Mouse (Mus musculus) testis, postnatal 10 days (tissue): Measurements from ENCODE around the gene Tmem45a.
"Not testable (repeated sequence)": the region's sequence is repeated elsewhere in the genome, so short reads cannot be mapped to it uniquely, and the experiment has no call there.

Source experiments
- DNase-seq: peaks from one replicate; pipeline ENCODE4 v3.0.0; 2021; ENCODE audit warnings: low spot score

The Tmem45a gene

DNA sequence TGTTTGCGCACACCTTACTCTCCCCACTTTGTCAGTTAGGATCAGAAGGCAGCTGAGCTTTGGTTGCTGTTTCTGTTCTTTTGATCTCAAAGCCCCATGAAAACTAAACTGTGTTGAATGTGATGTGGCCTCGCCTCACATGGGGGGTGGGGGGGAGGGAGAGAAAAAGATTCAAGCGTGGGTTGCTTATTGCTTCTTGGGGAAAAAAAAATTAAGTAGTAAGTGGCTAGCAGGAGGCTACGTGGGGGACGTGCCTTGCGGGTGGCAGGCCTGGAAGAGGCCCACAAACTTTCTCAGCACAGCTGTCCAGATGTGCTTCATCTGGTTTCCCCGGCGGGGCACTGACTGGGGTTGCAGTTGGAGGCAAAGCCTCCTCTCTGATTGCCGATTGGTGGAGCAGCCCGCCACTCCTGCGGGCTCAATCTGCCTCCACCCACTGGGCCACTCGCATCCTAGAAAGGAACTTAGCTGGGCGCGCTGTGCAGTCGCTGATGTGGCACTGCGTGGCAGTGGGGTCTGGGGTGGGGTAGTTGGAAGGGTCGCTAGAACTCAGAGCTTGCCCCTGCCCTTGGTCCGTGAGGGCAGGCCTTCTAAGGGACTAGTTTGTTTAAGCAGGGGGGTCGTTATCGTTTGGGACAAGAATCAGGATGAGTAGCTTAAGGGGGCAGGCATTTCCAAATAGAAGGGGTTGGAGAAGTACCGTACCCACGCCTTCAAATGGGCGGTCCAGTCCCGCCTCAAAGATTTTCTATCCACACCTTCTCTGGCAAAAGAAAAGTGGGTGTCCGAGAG is at the start of gene Tmem45a:
Tmem45a (minus strand) TSS at position 343 of the 792 bp plus-strand sequence.
- peak; percentile 94 for DNase-seq

DNA sequence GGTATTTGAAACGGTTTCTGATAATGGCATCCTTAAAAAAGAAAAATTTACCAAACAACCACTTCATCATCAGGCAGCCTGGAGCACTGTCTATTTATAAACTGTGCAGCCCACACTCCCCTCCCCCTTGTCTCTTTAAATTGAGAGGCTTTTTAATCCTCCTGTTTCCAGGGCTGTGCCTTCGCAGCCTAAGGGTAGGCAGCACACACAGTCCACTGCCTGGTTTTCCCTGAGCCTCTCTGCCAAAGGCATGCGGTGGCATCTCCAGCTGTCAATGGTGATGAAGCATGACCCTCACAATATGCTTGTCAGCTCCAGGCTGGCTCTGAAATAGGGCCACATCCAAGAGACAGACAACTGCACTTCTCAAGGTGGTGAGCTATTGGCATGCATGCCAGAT is 42.1 kb upstream of the Tmem45a start, which contains the start of gene Lnp1:
Lnp1 (minus strand) TSS at position 39 of the 400 bp plus-strand sequence.
- no peak for DNase-seq

DNA sequence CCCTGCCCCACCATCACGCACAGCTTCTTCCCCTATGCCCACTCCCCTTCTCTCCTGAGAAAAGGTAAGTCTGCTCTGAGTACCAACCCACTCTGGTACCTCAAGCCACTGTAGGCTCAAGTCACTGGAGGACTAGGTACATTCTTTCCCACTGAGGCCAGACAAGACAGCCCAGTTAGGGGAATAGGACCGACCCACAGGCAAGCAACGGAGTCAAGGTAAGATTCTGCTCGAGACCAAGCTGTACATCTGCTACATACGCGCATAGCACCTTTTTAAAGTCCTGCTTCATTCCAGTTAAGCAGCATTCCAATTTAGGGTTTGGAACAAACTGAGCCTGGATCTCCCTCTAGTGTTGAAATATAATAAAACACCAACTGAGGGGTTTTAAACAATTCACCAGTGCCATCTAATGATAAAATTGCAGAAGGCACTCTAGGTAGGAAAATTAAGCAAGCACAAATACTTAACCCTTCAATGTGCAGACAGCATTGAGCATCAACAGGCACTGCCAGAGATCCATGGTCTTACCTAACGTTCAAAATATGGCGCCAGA is 34.2 kb upstream of the Tmem45a start:
- DNase-seq, result no peak

DNA sequence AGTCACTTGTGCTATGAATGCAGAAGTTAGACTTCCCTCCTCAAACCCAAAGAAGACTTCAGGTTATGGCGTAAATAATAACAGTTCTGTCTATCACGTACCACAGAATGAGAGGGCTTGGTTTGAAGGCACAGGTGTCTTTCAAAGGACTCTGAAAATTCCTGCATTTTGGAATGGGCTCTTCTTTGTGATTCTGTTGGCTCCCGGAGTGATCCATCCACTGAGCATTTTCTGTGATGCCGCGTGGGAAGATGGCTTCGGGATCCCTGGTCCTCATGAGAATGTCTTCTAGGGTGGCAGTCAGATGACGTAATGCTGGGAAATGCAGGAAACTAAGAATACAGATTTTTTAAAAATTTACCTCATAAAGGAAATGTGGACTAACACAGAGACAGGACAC is 31.3 kb upstream of the Tmem45a start:
- no peak for DNase-seq

DNA sequence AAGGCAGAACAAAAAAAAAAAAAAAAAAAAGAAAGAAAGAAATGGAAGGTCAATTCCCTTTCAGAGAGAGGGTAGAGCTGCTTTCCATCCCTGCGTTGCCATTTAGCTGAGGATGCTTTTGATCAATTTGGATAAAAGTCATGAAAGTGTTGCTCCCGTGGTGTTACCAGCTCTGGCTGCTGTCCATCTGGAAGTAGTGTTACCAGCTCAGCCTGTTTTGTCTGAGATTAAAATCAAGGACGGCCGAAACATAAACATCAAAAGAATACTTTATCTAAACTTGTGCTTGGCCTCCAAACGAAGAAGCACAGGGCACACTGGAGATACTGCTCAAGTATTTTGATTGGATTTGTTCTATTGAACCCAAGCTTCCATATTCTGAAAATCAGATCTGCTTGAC is 23.0 kb upstream of the Tmem45a start:
- no peak for DNase-seq

DNA sequence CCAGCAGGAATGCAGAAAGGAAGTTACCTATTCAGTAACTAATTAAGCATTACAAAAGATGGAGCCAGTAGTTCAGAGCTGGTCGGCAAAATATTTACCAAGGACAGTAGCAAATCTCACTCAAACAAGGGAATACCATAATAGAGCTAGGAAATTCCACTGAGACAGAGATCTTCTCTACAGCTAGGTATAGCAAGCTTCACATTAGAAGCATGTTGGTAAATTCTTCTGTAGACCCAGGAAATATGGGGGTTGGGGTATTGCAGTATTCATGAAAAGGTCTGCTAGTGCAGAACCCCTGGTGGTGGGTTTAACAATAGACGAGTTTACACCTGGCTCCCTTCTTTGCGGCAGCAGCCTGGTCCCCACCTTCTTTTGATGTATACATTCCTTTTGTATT is 16.2 kb upstream of the Tmem45a start:
- DNase-seq, result not testable (repeated sequence)

DNA sequence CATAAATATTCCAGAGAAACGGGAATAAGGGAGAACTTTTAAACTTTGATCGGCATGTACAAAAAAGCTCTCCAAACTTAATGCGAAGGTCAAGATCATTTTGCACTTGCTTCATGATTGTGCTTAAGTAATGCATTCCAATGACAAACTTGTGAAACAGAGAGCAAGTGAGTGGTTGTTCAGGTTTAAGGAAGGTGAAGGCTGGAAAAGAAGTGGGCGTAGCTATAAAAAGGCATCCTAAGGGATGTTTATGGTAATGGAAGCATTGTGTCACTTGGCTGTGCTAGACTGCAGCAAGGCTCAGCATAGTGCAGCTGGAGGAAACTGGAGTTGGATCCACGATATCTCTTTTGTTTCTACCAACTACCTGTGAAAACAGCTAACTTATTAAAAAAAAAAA is 5.6 kb upstream of the Tmem45a start:
- no peak for DNase-seq

DNA sequence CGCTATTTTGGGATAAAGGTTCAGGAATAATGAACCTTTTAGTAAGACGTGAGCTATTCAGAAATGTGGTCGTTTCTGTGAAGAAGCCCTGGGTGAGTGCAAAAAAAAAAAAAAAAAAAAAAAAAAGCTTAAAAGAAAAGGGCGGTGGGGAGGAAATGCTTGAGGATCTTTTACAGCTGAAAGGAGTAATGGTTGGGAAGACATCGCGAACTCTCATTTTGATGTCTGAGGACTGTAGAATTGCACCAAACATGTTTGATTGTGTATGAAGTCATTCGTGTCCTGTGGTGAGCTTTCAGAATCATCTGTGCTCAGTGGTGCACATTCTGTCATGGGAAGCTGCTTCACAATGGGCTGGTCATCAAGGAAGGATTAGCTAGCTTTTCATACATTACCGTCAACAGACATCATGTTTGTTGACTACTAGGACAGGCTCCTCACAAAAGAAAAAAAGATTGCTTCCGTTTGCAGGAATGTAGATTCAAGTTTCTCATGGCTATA is 700 bp upstream of the Tmem45a start:
- DNase-seq, result no peak

DNA sequence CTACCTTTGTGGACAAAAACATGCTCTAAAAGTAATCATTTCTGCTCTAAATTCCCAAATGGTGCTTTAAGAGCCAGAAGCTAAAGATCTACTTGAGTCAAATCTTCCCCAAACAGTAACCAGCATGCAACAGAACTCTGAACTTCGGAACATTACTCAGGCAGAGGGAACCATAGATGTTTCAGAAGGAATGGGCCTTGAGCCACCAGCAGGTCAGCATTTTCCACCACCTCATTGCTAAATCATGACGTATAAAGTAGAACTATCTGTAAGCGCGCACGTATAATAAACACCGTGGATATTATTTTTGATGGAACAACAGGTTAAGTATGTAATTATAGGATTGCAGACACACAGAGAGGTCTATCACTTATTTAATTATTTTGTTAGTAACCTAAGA is 1.2 kb downstream of the Tmem45a start:
- DNase-seq, result no peak

DNA sequence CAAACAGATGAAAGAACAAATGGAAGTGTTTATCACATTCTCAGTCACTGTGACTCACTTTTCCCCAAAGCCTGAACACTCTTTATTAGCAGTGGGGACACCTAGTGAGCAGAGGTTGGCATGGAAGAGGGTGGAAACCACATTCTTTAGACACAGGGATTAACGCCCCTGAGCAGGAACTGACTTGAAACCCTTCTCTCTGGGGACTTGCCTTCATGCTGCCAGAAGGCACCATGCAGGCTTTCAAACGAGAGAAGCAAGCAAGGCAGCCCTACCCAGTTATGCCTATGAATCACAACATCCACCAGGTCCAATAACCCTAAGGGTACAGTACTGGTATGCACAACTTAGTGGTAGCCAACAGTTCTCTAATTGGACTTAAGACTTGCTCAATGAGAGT is 12.6 kb downstream of the Tmem45a start:
- DNase-seq, result no peak

DNA sequence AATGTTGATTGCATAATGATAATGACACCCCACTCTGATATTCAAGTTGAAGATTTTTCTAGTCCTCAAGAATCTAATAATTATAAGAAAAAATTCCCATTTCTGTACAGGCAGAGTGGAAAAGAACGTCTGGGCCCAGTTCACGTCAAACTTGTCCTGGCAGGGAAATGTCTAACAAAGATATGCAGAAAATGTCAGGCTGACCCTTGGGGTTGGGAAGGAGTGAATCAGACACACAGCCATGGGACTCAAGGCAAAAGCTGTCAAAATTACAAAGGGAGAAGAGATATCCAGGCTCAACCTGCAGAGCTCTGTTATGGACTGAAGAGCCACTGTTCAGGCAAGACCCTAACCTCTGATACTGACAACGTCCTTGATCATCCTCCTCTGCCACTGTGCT is 15.5 kb downstream of the Tmem45a start:
- no peak for DNase-seq

DNA sequence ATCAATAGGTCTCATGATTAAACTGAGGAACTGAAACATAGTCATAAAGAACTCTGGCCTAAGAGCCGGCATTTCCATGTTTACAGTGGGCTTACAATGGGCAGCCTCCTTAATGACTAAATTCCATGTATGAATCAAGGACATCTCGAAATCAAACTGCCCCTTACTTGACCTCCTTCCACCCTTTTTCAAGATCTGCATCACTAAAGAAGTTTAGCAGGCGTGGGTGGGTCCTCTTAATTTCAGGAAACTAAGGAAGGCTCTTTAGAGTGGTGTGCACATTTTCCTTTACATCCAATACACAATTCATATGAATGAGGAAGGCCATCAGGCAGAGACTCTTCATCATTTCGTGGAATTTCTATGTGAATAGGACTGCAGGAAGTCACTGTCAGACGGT is 17.6 kb downstream of the Tmem45a start:
- no peak for DNase-seq

DNA sequence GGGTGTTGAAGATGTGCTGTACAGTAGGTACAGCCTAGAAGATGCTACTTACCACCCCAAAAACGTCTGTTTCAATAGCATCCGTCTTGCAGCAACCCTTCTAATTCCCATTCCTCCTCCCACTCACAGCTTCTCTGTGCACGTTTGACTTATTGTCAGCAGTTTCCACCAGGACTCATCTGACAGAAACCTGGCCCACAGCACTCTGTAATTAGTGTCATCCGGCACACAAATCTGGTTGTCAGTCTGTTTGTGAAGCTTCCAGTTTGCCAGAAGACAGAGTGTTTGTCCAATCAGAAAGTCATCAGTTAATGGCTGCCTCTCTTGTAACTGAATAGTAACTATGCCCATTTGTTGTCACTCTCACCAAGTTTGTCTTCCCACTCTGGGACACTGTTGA is 18.4 kb downstream of the Tmem45a start:
- DNase-seq, result no peak

DNA sequence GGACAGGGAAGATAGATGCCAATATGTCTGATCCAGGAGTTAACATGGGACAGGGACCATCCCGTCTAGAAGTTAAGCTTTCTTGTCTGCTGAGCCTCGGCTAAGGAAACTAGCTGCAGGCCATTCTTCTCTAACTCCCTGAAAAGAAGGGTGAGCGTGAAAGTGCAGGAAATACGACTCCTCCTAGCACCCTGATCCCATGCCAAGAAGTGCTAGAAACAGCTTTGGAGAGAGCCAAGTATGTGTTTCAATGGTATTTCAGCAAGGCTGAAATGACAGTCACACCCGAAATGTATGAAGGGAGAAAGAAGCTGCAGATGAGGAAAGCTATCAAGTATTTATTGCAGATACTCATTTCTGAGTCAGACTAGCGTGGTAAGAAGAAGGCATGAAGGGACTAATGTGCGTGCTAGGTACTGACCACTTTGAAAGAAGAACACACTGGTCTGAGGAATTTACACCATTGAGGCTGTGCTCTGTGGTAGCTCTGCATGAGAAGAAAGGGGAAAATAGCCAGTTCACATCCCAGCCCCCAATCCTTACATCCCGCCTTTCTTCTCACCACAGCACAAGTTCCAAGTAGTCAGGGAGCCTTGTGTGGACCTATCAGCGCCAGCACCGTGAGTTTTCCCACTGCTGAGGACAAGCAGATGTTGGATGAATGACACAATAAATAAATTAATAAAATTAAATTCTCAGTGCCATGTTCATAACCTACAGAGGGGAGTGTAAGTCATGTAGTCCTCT is 33.0 kb downstream of the Tmem45a start:
- no peak for DNase-seq

DNA sequence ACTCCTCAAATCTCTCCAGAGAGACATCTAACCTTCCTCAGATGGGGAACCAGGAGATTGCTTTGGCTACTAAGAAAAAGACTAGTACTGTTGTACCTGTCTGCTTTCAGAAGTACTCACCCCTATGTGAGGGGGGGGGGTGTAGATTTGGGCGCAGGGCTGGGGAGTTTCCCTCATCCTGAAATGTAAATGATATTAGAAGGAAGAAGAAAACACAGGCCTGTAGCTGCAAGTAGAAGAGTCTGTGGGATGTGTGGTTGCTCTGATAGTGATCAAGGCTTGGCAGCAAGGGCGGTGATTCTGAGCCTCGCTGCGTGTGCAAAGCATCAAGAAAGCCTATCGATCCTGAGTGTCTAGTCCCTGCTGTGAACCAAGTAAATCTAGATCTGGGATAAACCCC is 43.0 kb downstream of the Tmem45a start:
- no peak for DNase-seq

DNA sequence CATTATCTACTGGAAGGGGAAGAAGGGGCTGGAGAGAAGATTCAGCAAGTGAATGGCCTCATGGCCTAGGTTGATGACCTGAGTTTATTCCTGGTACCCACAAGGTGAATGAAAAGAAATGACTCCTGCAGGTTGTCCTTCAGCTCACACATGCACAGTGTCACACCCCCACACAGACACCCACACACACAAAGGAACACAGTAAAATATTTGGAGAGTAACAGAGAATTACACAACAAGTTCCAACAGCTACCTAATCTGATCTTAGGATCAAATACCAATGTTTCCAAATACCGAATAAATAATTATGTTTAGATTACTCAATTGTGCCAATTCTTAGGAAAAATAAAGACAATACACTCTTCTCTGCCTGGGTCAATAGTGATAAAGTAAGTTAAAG is 52.7 kb downstream of the Tmem45a start:
- no peak for DNase-seq

DNA sequence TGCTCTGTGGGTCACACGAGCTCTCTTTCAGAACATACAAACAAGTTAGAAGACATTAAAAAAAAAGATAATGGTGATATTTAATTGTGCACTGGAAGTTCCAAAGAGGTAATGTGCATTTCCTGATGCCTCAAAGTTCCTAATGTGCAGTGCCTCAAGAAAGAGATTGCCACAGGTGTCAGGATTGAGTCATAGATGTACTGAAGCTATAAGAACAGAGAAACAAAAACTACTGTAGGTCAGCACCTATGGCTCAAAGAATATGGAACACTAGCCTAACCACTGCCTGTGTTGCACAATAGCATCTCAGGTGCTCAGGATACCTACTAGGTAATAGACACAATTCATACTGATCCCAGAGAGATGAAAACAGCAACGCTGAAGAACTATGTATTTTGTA is 54.0 kb downstream of the Tmem45a start:
- no peak for DNase-seq

DNA sequence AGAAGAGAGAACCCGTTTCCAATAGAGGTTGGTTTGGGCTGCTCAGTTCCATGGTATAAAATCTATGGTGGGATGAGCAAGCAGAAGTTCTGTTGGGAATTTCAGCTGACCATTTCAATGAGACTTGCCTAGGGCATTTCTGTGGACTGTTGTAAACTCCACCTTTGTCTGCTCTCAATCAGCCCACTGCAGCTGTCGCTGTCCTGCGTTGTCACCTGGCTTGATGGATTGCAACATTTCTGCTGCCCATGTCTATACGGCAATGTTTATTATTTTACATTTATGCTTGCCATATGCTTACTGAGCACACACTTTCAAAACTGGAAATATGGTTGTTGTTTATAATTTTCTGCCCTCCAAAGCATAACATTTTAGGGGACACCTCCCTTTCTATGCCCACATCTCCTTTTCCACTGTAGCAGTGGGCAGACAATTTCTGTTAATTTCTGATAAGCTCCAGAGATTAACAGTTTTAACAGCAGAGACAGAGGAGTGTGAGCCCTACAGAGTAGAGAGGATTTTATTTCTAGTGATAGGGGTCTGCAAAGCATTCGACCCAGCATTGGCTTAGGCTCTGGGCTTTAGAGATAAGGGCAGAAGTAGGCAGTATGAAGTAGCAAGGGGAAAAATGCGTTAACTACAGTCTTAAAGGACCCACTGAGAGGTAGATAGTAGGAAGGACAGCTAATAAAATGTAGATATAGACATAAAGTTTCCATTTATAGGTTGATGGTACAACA is 84.4 kb downstream of the Tmem45a start:
- DNase-seq, result no peak

DNA sequence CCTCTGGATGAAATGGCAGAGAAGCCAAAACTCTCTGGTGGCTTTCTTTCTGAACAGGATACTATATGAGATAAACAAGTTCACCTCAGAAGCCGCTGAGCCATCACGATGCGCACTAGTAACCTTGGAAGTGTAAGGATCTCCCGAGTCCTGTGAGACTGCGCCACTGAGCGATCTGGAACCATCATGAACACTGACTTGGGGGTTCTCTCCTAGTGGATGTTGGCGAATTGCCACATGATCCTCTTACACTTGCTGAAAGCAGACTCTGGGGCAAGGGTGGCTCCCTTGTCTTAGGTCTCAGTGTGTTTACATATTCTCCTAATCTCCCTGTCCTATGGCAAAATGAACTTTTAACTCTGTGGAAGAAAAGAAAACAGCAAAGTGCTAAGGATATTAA is 85.0 kb downstream of the Tmem45a start:
- no peak for DNase-seq

DNA sequence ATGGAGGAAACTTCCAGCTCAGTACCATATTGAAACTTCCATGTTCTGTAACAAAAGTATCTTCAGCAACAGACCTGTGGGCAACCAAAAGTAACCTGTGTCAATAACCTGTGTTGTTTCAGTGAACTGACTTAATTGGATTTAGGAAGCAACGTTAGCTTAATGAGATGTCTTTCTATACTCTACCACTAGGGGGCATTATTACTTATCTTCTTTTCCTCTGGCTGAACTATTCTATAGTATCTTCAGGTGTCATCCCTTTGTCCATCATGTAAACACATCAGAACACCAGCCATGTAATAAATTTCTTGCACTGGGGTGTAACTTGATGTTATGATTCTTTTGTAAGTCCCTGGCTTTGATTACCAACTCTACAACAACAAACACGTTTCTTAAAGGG is 85.5 kb downstream of the Tmem45a start:
- DNase-seq, result no peak

DNA sequence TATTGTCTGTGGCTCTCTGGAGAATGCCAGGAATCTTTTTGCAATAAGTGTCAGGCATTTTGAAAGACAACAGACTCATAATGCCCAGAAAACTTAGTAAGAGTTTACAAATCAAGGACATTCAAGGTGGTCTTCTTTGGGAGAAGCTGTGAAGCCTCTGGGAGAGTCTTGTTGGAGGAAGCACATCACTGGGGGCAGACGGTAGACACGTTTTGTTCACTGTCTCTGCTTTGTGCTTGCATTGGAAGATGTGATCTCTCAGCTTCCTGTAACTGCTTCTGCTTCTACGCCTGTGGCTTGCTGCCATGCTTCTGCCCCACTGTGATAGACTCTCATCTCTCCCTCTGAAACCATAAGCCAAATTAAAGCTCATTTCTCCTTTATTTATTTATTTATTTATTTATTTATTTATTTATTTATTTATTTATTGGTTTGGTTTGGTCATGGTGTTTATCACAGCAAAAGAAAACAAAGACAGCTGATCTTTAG is 86.4 kb downstream of the Tmem45a start:
- DNase-seq, result no peak

DNA sequence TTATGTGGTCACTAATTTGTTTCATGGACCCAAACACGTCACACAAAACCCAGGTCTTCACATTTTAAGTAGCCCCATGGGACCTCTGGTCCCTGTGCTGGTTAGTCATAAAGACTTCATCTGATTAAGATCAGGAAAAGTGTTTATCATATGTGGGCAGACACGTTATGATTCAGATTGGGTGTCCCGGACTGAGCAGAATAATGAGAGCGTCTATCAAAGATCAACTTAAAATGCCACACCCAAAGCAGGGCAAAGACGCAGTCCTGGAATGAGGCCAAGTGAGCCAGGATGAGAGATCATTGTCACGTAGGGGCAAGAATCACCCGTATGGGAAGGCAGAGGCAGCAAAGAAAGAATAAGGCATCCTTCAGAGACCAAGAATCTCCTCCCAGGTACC is 87.1 kb downstream of the Tmem45a start:
- DNase-seq, result no peak
